Mouse (Mus musculus) lung, postnatal 25 days (tissue): ENCODE results near the gene Cnga2.

ENCODE experiments used
- DNase-seq: peaks from one replicate; pipeline ENCODE4 v3.0.0; 2022; ENCODE audit warnings: low spot score

Gene Cnga2

GRCm38 (mm10) chrX:72047918-72048317, 56.3 kb downstream of the Cnga2 start:
- DNase-seq, result no peak
